Mouse (Mus musculus) testis, postnatal 10 days (tissue): ENCODE data around the gene Tbx10.
"Not testable (repeated sequence)": the region's sequence is repeated elsewhere in the genome, so short reads cannot be mapped to it uniquely, and the experiment has no call there.

Experiments used
- DNase-seq: peaks from one replicate; pipeline ENCODE4 v3.0.0; 2021; ENCODE audit warnings: low spot score

Tbx10 gene

GRCm38 (mm10) chr19:3992416-3992815 lies at the start of gene Tbx10:
Gene Tbx10, plus strand, starts transcription at chr19:3992752.
- no peak for DNase-seq

- no peak for DNase-seq
Measured at GRCm38 (mm10) chr19:3942986-3943735, 49.4 kb upstream of the Tbx10 start.

GRCm38 (mm10) chr19:3945872-3946564 lies 46.5 kb upstream of the Tbx10 start:
- no peak for DNase-seq

- peak; percentile 84 for DNase-seq
Measured at GRCm38 (mm10) chr19:3946715-3947114, 45.8 kb upstream of the Tbx10 start.

- DNase-seq, result no peak
Measured at GRCm38 (mm10) chr19:3947813-3948212, 44.7 kb upstream of the Tbx10 start.

GRCm38 (mm10) chr19:3948546-3948945 lies 44.0 kb upstream of the Tbx10 start:
- no peak for DNase-seq

GRCm38 (mm10) chr19:3950331-3950730 lies 42.2 kb upstream of the Tbx10 start:
- DNase-seq, result no peak

GRCm38 (mm10) chr19:3951461-3951860 lies 41.1 kb upstream of the Tbx10 start:
- no peak for DNase-seq

GRCm38 (mm10) chr19:3952099-3952498 lies 40.5 kb upstream of the Tbx10 start:
- no peak for DNase-seq

- DNase-seq, result no peak
Measured at GRCm38 (mm10) chr19:3955033-3955432, 37.5 kb upstream of the Tbx10 start.

GRCm38 (mm10) chr19:3955804-3956203 lies 36.7 kb upstream of the Tbx10 start:
- DNase-seq, result no peak

- DNase-seq, result not testable (repeated sequence)
Measured at GRCm38 (mm10) chr19:3957296-3958036, 35.1 kb upstream of the Tbx10 start.

- no peak for DNase-seq
Measured at GRCm38 (mm10) chr19:3958470-3958869, 34.1 kb upstream of the Tbx10 start, which contains the start of gene Aldh3b3. Gene Aldh3b3, plus strand, starts transcription at chr19:3958645.

GRCm38 (mm10) chr19:3959030-3959429 lies 33.5 kb upstream of the Tbx10 start:
- no peak for DNase-seq

GRCm38 (mm10) chr19:3960211-3960610 lies 32.3 kb upstream of the Tbx10 start:
- no peak for DNase-seq

- not testable (repeated sequence) for DNase-seq
Measured at GRCm38 (mm10) chr19:3961805-3962204, 30.7 kb upstream of the Tbx10 start.

GRCm38 (mm10) chr19:3962469-3962868 lies 30.1 kb upstream of the Tbx10 start:
- DNase-seq, result peak; percentile 71

- no peak for DNase-seq
Measured at GRCm38 (mm10) chr19:3964030-3964429, 28.5 kb upstream of the Tbx10 start.

- DNase-seq, result no peak
Measured at GRCm38 (mm10) chr19:3966330-3967075, 26.0 kb upstream of the Tbx10 start.

GRCm38 (mm10) chr19:3967258-3967657 lies 25.3 kb upstream of the Tbx10 start:
- no peak for DNase-seq

GRCm38 (mm10) chr19:3972229-3972628 lies 20.3 kb upstream of the Tbx10 start, which contains the start of gene Aldh3b2:
Gene Aldh3b2, plus strand, starts transcription at chr19:3972328.
- peak; percentile 39 for DNase-seq

- not testable (repeated sequence) for DNase-seq
Measured at GRCm38 (mm10) chr19:3974608-3975007, 17.9 kb upstream of the Tbx10 start.
